Mouse (Mus musculus): ENCODE measurements at regions not wholly inside any gene's neighbourhood (a gene's known extent, or its start where the extent isn't known, plus 50 kb on each side); places are given as distances from the start of the nearest gene placed in this dataset.

- no peak for DNase-seq
These were observed 574.6 kb downstream of the Stpg2 start for GRCm38 (mm10) chr3:139780054-139780453.

- no peak for DNase-seq
These were observed 577.9 kb downstream of the Stpg2 start for GRCm38 (mm10) chr3:139783406-139783805.

- no peak for DNase-seq
These were observed 581.0 kb downstream of the Stpg2 start for GRCm38 (mm10) chr3:139786510-139786909.

GRCm38 (mm10) chr3:139788854-139789253 lies 583.4 kb downstream of the Stpg2 start:
- DNase-seq: no peak

- DNase-seq: no peak
These were observed 591.2 kb downstream of the Stpg2 start for GRCm38 (mm10) chr3:139796685-139797084.

- no peak for DNase-seq
These were observed 593.6 kb downstream of the Stpg2 start for GRCm38 (mm10) chr3:139799059-139799458.

- DNase-seq: no peak
These were observed 597.5 kb downstream of the Stpg2 start for GRCm38 (mm10) chr3:139802716-139803710.

- DNase-seq: no peak
These were observed 622.5 kb downstream of the Stpg2 start for GRCm38 (mm10) chr3:139828014-139828413.

- no peak for DNase-seq
These were observed 623.1 kb downstream of the Stpg2 start for GRCm38 (mm10) chr3:139828581-139828980.

- DNase-seq: no peak
These were observed 627.1 kb downstream of the Stpg2 start for GRCm38 (mm10) chr3:139832599-139832998.

- DNase-seq: no peak
These were observed 636.5 kb downstream of the Stpg2 start for GRCm38 (mm10) chr3:139842015-139842414.

GRCm38 (mm10) chr3:139842988-139843605 lies 637.6 kb downstream of the Stpg2 start:
- DNase-seq: no peak

GRCm38 (mm10) chr3:139844443-139844842 lies 638.9 kb downstream of the Stpg2 start:
- DNase-seq: no peak

- no peak for DNase-seq
These were observed 642.3 kb downstream of the Stpg2 start for GRCm38 (mm10) chr3:139847826-139848225.

GRCm38 (mm10) chr3:139859966-139860635 lies 654.6 kb downstream of the Stpg2 start:
- DNase-seq: peak; percentile 2 to 10

GRCm38 (mm10) chr3:139860831-139861371 lies 655.4 kb downstream of the Stpg2 start:
- peak in 1 of 2 experiments; percentile 5 for DNase-seq

GRCm38 (mm10) chr3:139866329-139866728 lies 660.8 kb downstream of the Stpg2 start:
- no peak for DNase-seq

GRCm38 (mm10) chr3:139867030-139867429 lies 661.5 kb downstream of the Stpg2 start:
- no peak for DNase-seq

GRCm38 (mm10) chr3:139867499-139867898 lies 662.0 kb downstream of the Stpg2 start:
- DNase-seq: no peak

- no peak for DNase-seq
These were observed 664.3 kb downstream of the Stpg2 start for GRCm38 (mm10) chr3:139869779-139870178.

GRCm38 (mm10) chr3:139885942-139886860 lies 680.7 kb downstream of the Stpg2 start:
- DNase-seq: no peak

- DNase-seq: no peak
These were observed 681.8 kb downstream of the Stpg2 start for GRCm38 (mm10) chr3:139887265-139887664.
